Mouse (Mus musculus) CD4-positive, CD25-positive, alpha-beta regulatory T cell, adult 4 months (primary cell): ENCODE results near the gene Sap30bp. TPM values are rescaled to one million over a fixed set of nuclear protein-coding genes. Genes with fewer than 3 reads are reported as not detected.

ENCODE experiments used
- ATAC-seq: one replicate; pipeline ENCODE4 v1.8.0; 2017
- polyA plus RNA-seq, 2 experiments: library from polyadenylated mRNA; unstranded; fragments of 100-300 nt; shearing (Covaris generic); gene quantifications; one replicate each; pipeline ENCODE4 v1.2.1; 2017

Gene Sap30bp
- polyA plus RNA-seq, 2 experiments from 2014 or later, result 42.0 to 46.9 TPM

DNA sequence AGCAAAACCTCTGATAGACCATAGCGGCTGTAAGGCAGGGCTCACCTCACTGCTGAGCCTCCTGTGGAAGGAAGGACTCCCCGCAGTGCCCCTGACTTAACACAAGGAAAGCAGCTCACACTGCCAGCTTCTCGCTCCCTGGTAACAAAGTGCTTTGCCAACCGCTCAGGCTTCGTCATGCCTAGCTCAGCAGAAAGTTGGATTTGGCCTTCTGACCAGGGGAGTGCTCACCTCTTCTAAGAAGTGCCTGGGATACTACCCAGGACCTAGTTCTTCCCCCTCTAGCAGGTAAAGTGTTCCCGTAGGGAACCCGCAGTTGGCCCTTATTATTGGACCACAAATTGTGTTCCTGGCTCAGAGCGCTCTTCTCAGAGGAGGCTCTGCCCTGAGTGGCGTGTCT, 25.9 kb downstream of the Sap30bp start:
- ATAC-seq, result no peak

DNA sequence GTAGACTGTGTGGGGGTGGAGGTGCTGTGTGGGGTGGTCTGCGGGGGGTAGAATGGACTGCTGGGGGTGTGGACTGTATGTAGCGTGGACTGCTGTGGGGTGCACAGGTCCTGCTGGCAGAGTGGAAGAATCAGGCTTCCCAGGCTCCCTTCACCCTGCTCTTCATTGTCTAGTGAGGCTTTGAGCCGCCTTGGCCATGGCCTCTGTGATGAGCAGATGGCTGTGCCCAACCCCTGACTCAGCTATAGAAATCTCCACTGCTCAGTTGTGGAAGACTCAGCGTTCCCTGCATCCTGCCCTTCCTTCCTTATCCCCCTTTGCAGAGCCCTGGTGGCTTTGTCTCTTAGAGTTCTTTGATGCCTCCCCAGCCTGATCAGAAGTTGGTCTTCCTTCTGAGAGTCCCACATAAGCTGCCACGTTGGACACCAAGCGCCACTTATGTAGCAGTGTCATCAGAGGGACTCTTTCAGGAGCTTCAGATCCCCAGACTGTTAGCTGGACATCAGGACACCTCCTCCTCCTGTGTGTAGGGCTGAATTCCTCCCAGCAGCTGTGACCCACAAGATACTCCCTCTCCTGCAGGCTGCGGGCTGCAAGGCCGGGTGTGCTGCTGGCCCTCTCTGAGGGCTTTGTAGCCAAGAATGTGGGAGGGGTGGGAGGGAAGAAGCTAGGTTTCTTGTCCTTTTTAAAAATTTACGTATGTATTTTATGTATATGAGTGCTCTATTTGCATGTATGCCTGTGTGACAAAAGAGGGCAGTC, 29.8 kb downstream of the Sap30bp start:
- no peak for ATAC-seq

DNA sequence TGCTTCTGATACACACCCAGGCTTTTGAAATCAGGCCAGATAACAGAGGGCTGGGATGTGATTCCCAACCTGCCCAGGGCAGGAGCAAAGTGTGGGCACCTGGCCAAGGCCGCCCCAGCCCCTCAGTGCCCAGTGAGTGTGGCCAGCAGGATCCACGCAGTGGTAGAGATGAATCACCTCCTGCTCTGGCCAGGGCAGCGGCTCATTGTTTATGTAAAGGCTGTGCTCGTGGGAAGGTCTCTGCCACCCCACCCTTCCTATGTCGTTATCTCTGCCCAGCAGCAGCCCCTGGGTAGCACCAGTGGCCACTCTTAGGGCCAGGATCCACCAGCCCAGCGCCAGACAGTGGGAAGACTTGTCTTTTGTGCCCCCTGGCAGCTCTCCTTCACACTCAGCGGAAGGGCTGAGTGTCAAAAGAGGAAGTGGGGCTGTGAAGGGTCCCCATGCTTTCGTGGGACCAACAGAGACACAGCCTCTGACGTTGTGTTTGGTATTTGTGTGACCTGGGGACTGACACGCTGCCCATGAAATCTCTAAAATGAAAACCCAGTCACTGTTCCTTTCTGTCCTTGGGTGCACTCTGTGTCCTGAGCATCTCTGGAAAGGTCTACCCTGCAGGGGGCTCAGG, 32.0 kb downstream of the Sap30bp start:
- no peak for ATAC-seq

DNA sequence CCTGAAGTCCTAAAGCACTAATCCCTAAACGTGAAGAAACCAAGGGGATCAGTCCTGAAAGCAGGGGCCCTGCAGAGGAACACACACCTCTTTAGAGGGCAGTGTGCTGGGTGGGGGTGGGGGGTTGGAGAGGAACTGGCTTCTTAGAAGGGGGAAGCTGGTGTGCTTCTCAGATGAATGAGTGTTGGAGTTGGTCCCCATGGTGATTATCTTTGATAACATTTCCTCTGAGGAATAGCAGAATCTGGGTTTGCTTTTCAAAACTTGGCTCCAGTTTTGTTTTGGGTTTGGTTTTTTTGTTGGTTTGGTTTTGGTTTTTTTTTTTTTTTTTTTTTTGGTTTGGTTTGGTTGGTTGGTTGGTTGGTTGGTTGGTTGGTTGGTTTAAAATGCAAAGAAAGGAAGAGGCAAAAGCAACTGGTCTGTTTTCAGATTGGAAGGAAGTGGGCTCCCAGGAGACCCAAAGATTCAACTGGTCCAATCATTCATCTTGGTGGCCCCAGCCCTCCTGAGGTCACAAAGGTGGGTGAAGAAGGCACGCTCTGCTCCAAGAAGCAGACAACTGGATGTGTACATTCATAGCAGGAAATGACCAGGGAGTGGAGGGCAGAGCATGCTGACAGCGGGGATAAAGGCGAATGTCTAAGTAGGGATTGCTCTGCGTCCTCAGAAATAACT, 35.8 kb downstream of the Sap30bp start:
- ATAC-seq, result no peak

DNA sequence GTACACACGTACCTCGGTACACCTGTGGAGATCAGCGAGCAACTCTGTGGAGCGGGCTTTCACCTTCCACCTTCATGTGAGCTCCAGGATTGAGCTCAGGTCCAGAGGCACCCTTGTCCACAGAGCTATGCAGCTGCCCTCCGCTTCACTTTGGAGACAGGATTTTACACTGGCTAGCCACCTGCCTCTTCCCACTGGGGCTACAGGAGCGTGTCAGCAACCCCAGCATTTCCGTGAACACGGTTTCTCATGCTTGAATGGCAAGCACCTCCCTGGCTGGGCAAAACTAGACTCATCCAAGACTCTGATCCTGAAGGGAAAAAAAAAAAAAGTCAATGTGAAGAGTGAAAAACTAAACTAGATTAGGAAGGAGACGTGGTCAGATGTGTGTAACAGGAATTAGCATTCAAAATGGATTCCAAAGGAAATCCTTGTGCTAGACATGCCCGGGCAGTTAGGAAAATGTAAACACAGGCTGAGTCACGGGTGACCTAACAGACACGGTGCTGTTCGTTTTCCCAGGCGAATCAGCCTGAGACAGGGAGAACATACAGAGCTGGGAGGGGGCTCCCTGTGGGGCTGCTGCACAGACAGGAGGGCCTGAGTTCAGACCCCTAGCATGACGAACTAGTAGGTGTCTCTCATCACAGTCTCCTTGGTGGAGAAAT, 37.1 kb downstream of the Sap30bp start:
- no peak for ATAC-seq

DNA sequence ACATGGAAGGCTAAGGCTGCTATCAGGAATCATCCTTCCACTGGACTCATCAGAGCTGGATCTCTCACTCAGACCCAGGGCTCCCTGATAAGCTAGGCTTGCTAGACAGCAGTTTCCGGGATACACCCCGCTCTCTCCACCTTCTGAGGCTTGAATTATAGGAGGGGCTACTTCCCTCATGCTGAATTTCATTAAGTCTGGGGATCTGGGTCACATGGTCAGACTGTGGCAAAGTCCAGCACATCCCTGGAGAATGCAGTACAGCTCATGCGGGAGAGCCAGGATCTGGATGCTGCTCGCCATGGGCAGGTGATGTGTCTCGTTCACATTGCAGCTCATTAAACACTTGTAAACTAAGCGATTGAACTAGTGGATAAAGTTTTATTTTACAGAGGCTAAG, 37.9 kb downstream of the Sap30bp start:
- ATAC-seq, result no peak

DNA sequence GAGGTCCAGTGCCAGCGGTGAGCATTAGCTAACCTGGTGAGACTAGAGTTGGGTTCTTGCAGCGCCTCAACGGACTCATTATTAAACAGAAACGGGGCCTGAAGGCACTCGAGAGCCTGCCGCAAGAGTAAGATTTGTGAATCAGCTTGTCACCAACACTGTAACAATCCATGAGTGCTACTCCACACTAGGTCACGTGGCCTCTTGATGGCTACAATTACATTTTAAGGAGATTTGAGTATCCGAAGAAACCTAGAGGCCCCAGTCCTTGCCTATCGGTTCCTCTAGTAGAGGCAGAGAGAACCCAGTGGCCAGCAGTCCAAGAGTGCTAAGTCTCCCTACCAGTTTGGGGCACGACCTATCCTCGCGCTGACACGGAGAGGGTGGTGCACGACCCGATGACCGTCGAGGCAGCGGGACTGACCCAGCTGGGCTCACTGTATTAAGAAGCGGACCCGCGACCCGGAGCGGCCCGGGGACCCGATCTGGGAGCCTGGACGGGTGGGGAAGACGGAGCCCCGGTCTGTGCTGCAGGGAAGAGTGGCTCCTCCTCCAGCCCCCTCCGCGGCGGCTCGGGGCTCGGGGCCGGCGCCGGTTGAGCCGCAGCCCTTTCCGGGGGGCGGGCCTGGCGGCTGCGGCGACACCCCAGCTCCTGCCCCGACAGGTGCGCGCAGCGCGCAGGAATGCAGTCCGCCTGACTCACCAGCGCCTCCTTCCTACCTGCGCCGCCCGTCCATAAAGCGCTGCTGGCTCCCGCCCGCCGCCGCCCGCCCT, 41.4 kb downstream of the Sap30bp start, which contains the start of gene Itgb4:
Gene Itgb4 (plus strand): TSS at position 401 of the 774 bp plus-strand sequence.
- ATAC-seq, result peak; percentile 51

DNA sequence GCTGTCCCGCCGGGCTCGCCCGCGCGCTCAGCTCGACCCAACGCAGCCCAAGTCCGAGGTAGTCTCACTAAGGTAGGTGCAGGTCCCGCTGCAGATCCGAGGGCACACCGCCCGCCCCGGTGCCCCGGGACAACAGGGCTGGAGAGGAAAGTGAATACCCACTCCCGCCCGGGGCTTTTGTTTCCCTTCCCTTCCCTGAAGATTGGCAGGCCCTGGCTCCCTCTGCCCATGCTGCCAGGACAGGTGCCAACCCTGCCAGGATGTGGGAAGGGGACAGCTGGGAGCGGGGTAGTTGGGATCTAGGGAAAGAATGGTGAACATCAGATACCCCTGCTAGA, 42.0 kb downstream of the Sap30bp start:
- no peak for ATAC-seq

DNA sequence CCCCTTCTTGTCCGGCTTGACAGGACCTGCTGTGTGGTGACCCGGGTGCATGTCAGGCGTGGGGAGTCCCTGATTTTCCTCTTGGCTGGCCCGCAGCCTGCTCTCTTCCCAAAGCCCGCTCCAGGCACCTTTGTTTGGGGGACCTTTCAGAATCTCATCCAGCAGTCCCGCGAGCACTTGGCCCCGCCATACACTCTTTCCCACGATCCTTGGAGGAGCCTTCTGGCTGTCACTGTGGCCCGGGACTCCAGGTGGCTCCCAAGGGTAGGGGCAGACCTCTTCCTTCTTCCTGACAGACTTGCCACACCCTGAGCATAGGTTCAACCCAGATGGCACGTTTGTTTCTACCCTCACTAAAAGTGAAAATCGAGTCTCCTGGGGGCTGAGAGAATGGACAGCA, 42.5 kb downstream of the Sap30bp start:
- ATAC-seq, result no peak

DNA sequence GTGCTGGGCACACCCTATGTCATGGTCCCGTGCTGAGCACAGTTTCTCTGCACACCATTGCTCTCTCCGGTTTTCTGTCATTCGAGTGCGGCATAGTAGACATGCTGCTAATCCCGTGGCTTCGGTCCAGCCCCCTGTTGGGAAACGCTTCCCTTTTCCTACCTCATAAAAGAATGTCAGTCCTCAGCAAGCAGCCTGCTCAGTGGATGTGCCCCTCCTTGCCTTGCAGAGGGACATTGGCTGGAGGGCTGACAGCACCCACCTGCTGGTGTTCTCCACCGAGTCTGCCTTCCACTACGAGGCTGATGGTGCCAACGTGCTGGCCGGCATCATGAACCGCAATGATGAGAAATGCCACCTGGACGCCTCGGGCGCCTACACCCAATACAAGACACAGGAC, 49.4 kb downstream of the Sap30bp start:
- ATAC-seq, result no peak

DNA sequence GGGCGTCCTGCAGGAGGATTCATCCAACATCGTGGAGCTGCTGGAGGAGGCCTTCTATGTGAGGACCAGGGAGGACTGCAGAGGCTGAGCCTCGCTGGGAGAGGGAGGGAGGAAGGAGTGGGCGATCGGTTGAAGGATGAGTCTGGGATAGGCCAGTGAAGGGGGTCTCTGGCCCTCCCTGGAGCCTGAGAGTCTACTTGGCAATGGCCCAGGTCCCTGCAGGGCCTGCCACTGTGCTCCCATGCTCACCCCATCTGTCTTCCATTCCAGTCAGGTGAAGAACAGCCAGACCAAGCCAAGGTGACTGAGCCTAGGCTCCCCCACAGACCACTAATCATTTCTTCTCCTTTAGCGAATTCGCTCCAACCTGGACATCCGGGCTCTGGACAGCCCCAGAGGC, 50.2 kb downstream of the Sap30bp start:
- ATAC-seq, result no peak

DNA sequence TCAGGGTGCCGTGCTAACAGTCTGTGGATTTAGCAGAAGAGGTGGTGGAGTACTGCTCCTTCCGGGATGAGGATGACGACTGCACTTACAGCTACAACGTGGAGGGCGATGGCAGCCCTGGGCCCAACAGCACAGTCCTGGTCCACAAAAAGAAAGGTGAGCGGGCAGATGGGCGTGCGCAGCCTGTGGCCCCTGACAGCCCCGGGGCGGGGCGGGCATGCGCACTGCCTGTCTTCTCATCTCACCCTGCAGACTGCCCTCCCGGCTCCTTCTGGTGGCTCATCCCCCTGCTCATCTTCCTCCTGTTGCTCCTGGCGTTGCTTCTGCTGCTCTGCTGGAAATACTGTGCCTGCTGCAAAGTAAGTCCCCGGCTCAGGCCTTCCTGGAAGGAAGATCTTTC, 56.6 kb downstream of the Sap30bp start:
- no peak for ATAC-seq

DNA sequence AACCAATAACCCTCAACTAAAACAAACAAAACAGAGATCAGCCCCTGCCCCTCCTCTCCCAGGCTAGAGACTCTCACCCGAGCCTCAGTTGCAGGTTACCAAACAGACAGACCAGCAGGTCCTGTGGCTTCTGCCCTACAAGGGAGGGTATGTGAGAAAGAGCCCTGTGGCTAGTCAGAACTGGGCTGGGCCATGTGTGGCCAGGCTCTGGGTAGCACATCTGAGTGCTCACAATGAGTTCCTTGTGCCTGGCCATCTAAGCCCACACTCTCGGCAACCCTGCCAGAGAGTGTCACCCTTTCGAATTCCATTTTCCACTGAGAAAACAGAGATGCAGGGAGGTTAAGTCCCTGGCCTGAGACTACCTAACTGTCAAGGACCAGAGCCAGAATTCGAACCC, 59.0 kb downstream of the Sap30bp start:
- no peak for ATAC-seq

DNA sequence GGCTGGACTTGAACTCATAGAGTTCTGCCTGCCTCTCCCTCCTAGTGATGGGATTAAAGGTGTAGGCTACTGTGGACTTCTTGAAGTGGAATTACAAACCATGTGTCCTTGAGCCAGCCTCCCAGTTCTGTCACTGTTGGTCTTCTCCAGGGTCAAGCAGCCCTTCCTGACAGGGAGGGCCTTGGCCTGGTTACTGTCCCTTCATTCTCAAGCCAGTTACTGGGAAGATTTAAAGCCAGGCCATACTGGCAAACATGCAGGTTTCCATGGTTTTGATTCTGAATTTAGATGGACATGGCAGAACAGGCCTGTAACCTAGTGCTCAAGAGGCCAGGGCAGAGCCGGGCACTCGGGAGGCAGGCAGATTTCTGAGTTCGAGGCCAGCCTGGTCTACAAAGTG, 62.2 kb downstream of the Sap30bp start:
- ATAC-seq, result no peak

DNA sequence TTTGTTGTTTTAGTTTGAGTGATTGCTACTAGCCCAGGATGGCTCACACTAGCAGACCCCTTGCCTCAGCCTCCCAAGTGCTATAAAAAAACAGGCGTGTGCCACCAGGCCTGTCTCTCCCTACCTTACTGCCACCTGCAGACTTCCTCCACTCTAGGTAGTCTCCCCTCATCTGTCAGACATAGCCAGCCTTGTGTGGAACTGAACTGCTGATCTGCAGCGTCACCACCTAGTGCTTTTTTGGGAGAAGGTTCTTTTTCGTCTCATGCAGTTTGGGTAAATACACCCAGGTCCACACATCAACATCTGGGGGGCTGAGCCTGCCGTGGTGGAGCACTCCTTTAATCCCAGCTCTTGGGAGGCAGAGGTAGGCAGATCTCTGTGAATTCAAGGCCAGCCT, 64.0 kb downstream of the Sap30bp start:
- ATAC-seq, result no peak

DNA sequence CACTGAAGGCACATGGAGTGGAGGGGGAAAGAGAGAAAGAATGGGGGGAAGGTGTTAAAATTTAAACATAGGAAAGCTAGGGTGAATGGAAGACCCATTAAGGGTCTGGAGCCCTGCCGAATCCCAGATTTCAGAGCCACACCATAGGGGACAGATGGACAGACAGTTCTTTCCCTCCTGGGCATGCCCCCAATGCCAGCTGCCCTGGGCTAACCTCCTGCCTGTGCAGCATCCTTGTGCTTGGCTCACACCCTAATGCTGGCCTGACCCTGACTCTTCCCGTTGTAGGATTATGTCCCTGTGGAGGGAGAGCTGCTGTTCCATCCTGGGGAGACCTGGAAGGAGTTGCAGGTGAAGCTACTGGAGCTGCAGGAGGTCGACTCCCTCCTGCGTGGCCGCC, 64.6 kb downstream of the Sap30bp start:
- ATAC-seq, result no peak

DNA sequence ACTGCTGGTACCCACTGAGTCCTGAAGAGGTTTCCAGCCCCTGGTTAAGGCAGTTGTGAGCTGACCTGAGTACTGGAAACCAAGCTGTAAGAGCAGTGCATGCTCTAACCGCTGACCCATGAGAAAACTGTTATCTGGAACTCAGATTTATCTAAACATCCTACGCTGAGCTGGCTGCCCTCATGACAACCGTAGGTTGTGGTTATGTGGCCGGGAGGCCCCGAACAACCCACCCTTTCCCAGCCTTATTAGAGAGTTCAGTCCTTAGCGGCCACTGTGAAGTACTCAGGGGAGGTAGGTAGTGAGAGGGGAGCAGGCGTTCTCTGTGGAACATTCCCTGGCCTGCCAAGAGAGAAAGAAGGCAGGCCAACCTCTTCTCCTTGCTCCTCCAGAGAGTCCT, 65.9 kb downstream of the Sap30bp start:
- ATAC-seq, result no peak

DNA sequence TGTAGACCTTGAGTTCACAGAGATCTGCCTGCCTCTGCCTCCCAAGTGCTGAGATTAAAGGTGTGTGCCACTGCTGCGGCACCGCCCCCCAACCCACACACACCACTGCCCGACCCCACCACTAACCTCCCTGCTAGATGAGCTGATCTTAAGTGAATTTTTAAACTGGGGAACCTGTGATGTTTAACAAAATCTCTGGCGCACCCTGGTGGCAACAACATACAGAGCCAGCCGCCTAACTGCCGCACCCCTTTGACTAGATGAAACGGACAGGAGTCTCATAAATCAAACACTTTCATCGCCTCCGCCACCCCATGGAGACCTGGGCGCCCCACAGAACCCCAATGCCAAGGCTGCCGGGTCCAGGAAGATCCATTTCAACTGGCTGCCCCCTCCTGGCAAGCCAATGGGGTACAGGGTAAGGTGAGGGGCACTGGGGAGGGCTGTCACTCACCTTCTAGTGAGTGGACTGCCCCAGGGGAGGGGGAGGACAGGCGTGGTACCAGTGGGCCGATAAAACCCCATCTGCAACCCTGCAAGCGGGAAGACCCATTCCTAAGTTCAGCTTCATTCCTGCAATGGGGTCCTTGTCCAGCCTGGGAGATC, 66.6 kb downstream of the Sap30bp start:
- ATAC-seq, result peak; percentile 32

DNA sequence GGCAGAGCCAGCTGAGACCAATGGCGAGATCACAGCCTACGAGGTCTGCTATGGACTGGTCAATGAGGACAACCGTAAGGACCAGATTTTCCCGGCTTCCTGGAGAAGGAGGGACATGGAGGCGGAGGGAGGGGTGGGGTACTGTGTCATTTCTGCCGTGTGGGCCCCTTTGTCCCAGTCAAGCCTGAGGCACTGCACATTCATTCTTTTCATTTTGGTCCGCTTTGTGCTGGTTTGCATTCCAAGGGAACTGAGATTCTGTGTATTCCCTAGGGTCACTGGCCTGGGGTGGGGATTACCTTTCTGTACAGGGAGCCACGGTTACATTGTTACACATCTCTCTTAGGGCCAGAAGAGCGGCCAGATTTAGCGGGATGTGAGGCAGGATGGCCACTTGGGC, 67.5 kb downstream of the Sap30bp start:
- ATAC-seq, result no peak

DNA sequence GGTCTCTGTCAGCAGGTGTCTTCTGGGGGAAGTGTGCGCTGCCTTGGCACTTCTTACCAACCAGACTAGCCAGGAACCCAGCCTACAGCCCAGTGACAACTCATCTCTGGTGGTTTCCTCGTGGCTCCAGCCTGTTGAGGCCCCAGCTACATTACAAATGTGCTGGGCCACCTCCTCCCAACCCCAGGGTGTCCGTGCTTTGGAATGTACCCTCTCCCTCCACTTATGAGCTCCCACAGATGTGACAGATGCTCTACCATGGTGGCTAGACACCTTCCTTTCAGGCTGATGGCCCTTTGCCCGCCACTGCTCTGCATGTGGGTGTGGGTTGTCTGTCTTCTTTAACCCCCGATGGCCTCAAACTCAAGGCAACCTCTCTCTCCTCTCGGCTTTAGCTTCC, 68.6 kb downstream of the Sap30bp start:
- no peak for ATAC-seq

DNA sequence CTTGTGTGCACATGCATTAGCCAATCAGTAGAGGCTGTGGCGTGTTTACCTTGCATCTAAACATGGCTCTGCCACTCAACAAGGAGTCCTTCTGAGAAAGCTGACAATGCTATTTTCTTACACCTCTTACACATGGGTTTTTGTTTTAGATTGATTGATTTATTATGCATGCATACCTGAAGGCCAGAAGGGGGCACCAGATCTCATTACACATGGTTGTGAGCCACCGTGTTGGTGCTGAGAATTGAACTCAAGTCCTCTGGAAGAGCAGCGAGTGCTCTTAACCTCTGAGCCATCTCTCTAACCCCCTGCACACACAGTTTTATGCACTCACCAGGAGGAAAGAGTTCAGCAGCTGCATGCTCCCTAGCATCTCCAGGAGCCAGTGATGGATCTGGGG, 69.8 kb downstream of the Sap30bp start:
- ATAC-seq, result no peak

DNA sequence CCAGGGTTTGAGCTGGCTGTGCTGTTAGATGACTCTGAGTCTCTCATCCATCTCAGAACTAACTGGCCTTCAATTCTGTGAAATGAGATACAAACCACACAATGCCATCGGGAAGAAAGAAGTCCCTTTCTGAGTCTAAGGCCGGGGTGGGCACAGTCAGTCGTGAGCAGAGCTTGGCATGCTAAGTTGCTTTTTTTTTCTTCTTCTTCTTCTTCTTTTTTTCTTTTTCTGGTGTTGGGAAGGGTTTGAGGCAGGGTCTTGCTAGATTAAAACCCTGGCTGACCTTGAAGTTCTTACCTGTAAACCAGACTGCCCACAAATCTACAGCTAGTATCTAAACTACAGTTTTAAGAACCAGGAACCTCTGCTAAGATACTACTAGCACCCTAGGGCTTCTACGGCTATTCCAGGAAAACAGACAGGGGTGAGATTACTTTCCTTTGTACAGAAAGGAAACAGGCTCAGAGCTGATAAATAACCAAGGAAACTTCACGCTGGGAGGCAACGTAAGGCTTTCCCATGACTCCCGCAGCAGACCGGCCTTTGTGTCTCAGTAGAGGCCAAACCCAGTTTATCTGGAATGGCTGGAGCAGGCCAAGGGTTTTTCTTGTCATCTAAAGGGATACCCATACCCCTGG, 71.2 kb downstream of the Sap30bp start:
- no peak for ATAC-seq
